Mouse (Mus musculus): ENCODE data around the gene Kank1.
A peak's percentile ranks its signal among the peaks of the same experiment; 100 is the strongest.

The Kank1 gene

GRCm38 (mm10) chr19:25400212-25400913 is 163.6 kb downstream of the Kank1 start:
- DNase-seq (ENCODE audit: extremely low read depth, low read depth, low spot score): no peak

- no peak for DNase-seq (ENCODE audit: extremely low read depth, low read depth, low spot score)
These were observed 164.7 kb downstream of the Kank1 start for GRCm38 (mm10) chr19:25401521-25401920.

DNA sequence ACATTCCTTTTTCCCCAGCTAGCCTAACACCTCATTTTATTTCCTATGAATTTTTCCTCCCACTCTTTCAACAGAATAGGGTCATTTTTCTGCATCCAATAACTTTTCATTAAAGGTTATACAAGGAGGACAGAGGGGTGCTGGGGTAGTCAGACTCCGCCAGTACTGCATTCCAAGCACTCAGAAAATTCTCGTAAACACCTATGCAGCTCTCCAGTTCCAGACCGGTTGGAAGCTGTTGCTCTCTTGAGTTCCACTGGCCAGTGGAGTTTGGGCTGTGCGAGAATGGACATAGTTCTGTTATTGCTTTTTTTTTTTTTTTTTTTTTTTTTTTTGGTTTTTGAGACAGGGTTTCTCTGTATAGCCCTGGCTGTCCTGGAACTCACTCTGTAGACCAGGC is 167.4 kb downstream of the Kank1 start:
- DNase-seq (ENCODE audit: extremely low read depth, low read depth, low spot score): no peak

DNA sequence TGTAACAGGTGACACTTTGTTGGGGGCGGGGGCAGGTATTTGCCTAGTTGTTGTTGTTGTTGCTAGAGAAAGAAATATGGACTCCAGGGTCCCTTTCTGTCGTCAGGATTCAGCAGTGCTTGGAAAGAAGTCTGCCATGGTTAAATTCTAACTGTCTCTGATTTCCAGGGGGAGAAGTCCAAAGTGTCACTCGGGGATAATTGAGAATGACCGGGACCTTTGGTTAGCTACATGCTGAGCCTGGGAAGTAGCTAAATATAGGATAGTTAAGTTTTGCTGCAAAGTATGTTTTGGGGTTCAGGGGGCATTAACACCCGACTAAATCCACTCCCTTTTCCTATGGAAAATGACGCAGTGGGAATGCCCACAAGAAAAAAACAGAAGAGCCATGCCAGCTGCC is 169.2 kb downstream of the Kank1 start:
- DNase-seq (ENCODE audit: extremely low read depth, low read depth, low spot score): no peak

- DNase-seq (ENCODE audit: extremely low read depth, low read depth, low spot score): no peak
These were observed 169.9 kb downstream of the Kank1 start for GRCm38 (mm10) chr19:25406481-25407184.

DNA sequence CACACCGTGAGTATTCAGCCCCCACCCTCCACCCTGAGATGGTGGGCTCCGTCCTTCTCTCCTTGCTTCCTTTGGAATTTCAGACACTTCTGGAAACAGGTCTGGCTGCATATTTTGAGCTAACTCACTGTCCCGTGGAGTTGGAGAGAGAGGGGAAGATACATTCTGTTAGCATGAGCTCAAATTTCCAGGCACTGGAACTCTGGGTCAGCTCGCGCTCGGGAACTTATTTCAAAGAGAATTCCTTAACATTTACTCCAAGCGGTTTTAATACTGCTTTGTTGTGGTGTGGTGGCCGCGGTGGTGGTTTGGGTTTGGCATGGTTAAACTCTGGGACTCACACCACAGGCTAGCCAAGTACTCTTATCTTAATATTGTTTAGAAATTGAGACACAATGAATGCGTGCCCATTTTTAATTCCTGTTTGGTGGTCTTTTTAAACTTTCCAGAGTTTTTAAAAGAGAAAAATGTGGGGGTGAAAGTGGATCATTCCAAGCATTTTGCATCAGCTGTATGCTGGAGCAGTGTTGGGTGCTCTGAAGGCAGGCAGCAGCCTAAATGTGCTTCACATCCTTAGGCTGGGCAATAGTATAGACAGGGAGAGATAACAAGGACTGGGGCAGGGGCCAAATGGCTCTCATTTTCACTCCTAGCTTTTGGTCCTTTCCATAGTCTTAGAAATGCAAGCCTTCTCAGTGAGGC is 170.6 kb downstream of the Kank1 start:
- DNase-seq (ENCODE audit: extremely low read depth, low read depth, low spot score): no peak

GRCm38 (mm10) chr19:25407887-25408236 is 171.1 kb downstream of the Kank1 start:
- no peak for DNase-seq (ENCODE audit: extremely low read depth, low read depth, low spot score)

GRCm38 (mm10) chr19:25409239-25409638 is 172.5 kb downstream of the Kank1 start:
- no peak for DNase-seq (ENCODE audit: extremely low read depth, low read depth, low spot score)

DNA sequence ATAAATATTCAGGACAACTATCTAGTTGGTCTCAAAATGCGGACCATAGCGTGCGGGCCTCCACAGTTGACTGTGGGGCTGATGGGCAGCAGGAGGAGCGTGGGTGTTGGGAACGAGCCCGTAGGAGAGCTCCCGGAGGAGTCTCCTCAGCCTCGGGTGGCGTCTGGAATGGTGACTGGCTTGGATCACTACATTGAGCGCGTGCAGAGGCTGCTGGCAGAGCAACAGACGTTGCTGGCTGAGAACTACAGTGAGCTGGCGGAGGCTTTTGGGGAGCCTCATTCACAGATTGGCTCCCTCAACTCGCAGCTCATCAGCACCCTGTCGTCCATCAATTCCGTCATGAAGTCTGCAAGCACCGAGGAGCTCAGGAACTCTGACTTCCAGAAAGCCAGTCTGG is 174.6 kb downstream of the Kank1 start:
- no peak for DNase-seq (ENCODE audit: extremely low read depth, low read depth, low spot score)

- no peak for DNase-seq (ENCODE audit: extremely low read depth, low read depth, low spot score)
These were observed 178.7 kb downstream of the Kank1 start for GRCm38 (mm10) chr19:25415448-25415847.

DNA sequence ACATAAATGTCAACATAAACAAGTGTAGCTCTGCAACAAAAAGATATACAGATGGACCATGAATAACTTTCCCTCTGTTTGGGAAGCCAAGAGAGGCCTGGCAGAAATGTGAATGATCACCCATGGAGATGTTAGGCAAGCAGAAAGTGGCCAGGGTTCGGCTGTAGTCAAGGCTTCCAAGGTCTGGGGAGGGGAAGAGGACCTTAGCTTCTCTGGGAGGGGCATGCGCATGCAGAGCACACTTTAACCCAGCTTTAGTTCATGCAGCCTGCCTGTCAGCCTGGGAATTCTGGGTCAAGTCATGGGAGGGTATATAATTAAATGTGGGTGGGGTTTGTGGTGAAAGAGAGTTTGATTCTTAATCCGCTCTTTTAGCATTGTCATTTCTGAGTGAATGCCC is 180.9 kb downstream of the Kank1 start:
- DNase-seq (ENCODE audit: extremely low read depth, low read depth, low spot score): no peak

GRCm38 (mm10) chr19:25419983-25420382 is 183.2 kb downstream of the Kank1 start:
- no peak for DNase-seq (ENCODE audit: extremely low read depth, low read depth, low spot score)

DNA sequence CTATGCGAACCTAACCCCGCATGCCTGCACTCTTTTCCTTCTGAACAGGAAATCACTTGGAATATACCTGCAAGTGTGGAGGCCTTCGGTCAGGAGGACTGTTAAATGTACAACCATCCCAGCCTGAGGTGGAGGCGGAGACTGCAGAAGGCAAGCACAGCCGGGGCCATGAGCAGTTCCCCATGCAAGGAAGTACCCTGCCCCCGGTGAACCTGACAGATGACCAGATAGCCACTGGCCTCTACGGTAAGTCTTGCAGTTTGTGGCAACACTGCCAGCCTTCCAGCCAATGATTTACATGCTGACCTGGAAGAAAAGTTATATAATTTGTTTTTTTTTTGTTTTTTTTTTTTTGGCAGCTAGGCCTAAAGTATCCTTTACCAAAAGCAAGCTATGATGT is 185.3 kb downstream of the Kank1 start:
- DNase-seq (ENCODE audit: extremely low read depth, low read depth, low spot score): no peak

DNA sequence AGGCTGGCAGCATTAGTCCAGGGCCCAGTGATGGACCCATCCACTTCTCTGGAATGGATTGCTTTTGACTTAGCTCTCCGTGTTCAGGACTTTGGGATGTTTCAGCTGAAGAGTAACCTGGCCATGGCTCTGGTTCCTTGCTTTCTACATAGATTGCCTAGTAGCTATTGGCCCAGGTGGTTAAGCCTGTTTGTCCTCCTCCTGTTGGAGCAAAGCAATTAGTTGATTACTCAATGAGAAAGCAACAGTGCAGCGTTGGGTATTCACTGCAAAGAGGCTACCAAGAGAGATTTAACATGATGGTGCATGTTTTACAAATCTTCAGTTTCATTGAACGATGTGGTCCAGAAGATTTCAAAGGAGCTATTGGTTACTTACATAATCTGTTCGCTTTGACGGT is 186.6 kb downstream of the Kank1 start:
- peak; percentile 77 for DNase-seq (ENCODE audit: extremely low read depth, low read depth, low spot score)

- no peak for DNase-seq (ENCODE audit: extremely low read depth, low read depth, low spot score)
These were observed 189.7 kb downstream of the Kank1 start for GRCm38 (mm10) chr19:25426431-25426830.

DNA sequence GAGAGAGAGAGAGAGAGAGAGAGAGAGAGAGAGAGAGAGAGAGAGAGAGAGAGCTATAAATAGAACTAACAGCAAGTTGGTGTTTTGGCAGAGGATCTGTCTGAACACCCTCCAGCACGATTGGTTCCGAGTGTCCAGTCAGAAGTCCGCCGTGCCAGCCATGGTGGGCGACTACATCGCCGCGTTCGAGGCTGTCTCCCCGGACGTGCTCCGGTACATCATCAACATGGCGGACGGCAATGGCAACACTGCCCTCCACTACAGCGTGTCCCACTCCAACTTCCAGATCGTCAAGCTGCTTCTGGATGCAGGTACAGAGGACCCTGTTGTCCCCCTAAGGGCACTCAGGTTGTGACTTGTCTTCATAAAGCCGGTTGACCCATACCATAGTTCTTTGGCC is 191.1 kb downstream of the Kank1 start:
- no peak for DNase-seq (ENCODE audit: extremely low read depth, low read depth, low spot score)

GRCm38 (mm10) chr19:25428338-25428962 is 191.7 kb downstream of the Kank1 start:
- DNase-seq (ENCODE audit: extremely low read depth, low read depth, low spot score): no peak

DNA sequence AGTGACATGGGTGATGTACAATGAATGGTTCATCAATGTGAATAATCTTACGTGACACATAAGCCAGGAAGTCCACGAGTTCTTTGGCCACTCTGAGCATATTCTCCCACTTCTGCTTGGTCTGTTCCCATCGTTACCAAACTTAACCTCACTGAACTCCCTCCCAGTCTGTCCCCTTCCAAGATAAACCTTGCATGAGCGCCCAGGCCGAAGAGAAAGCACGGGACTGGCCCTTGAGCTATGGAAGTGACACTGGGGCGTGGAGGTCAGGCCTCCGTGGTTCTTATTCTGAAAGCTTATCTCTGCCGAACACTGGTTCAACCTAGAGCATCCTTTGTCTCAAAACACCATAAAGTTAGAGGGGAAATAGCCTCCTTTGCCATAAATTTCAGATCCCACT is 194.7 kb downstream of the Kank1 start:
- no peak for DNase-seq (ENCODE audit: extremely low read depth, low read depth, low spot score)

GRCm38 (mm10) chr19:25431909-25432308 is 195.1 kb downstream of the Kank1 start:
- DNase-seq (ENCODE audit: extremely low read depth, low read depth, low spot score): no peak

DNA sequence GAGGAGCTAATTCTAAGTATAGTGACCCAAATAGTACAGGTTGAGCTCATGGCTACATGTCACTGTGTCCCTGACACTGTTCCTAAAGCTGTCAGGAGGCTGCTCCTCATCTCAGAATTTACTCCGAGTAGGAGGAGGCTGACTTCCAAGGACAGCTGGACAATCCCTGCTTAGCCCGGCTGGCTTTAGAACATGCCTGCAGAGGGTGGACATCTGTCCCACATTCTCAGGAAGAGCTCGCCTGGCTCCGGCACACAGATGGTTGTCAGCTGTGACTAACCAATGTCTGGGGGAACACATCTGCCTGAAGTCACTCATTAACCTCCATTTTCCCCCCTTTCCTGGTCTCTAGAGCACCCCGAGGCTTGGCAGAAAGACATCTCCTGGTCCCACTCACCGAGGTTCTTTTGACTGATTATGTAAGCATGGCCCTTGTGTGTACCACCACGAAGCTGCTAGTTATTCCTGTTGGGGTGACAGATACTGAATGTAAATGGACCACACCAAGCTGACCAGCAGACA is 196.5 kb downstream of the Kank1 start:
- no peak for DNase-seq (ENCODE audit: extremely low read depth, low read depth, low spot score)

DNA sequence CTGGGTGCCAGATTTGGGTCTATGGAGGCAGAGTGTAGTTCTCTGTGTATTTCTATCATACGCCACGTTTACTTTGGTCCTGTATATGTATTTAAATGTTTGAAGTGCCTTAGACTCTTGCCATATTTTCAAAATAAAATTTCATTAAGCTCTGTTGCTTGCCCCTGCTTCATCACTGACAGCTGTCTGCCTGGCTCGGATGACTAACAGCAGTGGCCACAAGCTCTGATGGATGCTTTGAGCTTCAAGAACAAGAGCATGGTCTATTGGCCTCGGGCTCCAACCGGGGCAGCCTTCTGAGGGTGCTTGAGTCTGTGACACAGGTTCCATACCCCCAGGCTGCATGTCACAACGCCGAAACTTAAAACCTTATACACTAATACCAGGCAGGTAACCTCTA is 197.6 kb downstream of the Kank1 start:
- no peak for DNase-seq (ENCODE audit: extremely low read depth, low read depth, low spot score)

DNA sequence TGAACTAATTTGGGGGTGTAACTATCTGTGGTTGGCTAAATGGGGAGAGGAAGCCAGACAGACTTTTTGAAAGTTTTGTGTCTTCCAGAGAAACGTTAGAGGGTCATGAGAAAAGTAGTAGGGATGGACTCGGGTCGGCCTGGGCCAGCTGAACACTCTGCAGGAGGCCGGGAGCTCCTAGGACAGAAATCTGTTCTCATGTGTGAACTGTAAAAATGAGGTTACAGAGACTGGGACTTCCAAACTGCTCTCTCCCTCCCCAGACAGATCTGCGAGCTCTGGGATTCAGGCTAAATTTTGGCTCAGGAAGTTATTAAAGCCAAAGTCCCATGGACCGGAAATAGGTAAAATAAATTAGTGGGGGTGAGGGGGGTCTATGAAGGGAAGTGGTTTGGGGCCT is 198.0 kb downstream of the Kank1 start:
- no peak for DNase-seq (ENCODE audit: extremely low read depth, low read depth, low spot score)
